Mouse (Mus musculus) layer of hippocampus, adult 9-10 months (tissue): ENCODE measurements around the gene C1s1.
"Not testable (repeated sequence)": the region's sequence is repeated elsewhere in the genome, so short reads cannot be mapped to it uniquely, and the experiment has no call there.

Experiments
- DNase-seq: peaks from one replicate; pipeline ENCODE4 v3.0.0; 2022; ENCODE audit warnings: low spot score

C1s1 gene

GRCm38 (mm10) chr6:124512355-124512836 lies 29.8 kb downstream of the C1s1 start, which contains the start of gene C1ra:
Gene C1ra, plus strand, starts transcription at chr6:124512405.
- peak; percentile 43 for DNase-seq

GRCm38 (mm10) chr6:124511936-124512335 lies 30.2 kb downstream of the C1s1 start:
- DNase-seq, result no peak

DNA sequence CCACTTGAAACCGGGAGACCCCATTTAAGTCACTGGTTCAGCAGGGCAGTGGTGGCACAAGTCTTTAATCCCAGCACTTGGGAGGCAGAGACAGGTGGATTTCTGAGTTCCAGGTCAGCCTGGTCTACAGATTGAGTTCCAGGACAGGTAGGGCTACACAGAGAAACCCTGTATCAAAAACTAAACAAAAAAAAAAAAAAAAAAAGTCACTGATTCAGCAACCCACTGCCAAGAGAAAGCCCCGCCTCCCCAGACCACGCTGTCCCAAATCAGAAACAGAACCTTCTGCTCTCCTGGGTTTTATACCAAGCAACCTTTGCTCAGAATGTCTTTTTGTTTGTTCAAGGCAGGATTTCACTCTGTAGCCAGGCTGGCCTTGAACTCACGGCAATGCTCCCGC lies 33.0 kb downstream of the C1s1 start:
- DNase-seq, result not testable (repeated sequence)

- no peak for DNase-seq
Observed at GRCm38 (mm10) chr6:124508292-124508691, 33.9 kb downstream of the C1s1 start.

- no peak for DNase-seq
Observed at GRCm38 (mm10) chr6:124506991-124507390, 35.2 kb downstream of the C1s1 start.

DNA sequence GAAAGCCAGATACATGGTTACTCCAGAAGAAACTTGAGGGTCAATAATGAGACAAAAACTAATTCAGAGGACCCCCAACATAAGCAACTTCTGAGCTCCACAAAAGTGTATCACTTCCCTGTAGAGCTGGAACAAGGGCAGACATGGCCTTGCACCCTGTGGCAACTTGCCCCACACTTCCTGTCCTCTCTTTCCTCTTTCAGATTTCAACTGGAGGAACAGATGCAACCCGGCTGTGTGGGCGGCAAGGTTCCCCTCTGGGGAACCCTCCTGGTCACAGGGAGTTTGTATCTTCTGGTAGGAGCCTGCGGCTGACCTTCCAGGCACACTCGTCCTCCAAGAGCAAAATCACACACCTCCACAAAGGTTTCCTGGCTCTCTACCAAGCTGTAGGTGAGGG lies 37.1 kb downstream of the C1s1 start:
- no peak for DNase-seq

DNA sequence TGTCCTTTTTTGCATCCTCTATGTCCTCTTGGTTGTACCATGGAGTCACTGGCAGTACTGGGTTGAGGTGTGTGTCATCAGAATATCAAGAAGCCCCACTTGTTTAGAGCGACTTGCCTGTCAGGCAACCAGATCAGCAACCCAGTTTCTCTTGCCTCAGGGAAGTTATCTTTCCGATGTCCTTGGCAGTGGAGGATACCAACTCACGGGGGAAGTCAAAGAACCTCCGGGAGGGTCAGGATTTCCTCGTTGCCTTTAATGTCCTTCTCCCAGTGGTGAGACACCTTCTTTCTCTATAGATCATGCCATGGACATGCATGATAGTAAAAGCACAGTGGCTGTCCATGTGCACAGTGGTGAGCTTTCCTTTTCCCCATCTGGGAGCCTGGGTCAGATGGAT lies 40.1 kb downstream of the C1s1 start:
- DNase-seq, result no peak

DNA sequence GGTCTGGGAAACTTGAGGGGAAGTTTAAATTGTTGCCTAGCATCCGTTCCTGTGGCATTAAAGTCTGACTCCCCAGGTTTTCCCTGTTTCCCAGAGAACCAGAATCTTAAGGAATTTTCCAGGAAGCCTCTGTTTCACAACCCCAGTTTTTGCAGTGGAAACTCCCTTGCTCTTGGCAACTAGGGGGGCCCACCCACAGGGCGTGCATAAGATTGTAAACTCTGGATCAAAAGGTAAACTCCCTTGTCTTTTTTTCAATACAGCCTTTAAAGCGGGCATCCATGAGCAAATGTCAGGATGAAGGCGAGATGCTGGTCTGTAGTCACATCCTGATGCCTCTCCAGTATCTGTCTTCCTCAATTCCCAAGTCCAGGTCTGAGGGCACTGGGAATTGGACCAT lies 40.7 kb downstream of the C1s1 start:
- DNase-seq, result no peak

DNA sequence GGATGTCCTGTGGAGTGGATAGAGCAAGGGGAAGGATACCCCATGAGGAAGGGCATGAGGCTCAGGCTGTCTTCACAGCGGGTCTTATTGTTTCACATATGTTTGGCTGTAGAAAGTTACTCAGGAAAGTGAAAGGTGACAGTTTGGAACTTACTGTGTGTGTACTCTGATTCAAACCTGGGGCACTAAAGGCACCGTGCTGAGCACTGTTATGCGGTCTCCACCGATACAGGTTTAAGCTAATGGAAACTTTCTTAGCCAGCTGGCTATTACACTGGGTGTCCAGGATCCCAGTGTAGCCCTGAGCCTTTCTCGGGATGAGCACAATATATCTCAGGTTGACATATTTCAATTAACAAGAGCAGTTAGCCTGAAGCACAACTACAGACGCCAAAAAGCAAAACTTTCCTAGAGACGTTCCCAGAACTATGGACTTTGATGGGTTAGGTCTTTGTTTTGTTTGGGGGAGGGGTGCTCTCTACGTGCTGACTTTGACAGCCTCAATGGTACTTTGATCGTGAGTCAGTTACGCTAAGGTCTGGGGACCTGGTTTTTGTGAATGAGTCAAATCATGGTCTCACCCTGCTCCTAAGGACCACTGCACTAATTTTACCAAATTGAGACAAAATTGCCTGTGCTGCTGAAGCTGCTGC lies 42.1 kb downstream of the C1s1 start:
- DNase-seq, result no peak

- DNase-seq, result no peak
Observed at GRCm38 (mm10) chr6:124496054-124496453, 46.1 kb downstream of the C1s1 start.

DNA sequence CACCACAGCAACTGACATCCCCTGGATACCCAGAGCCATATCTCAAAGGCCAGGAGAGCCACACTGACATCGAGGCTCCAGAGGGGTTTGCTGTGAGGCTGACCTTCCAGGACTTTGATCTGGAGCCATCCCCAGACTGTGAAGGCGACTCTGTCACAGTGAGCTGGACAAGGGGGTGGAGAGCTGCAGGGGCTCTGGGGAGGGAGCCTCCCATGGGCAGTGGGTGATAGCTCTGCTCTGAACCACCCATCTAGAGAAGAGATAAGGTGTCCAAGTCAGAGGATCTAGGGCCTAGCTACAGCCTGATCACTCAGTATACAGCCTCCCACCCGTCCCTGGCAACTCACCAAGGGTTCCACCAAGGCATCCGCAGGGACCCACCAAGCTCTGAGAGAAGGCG lies 48.3 kb downstream of the C1s1 start:
- no peak for DNase-seq

DNA sequence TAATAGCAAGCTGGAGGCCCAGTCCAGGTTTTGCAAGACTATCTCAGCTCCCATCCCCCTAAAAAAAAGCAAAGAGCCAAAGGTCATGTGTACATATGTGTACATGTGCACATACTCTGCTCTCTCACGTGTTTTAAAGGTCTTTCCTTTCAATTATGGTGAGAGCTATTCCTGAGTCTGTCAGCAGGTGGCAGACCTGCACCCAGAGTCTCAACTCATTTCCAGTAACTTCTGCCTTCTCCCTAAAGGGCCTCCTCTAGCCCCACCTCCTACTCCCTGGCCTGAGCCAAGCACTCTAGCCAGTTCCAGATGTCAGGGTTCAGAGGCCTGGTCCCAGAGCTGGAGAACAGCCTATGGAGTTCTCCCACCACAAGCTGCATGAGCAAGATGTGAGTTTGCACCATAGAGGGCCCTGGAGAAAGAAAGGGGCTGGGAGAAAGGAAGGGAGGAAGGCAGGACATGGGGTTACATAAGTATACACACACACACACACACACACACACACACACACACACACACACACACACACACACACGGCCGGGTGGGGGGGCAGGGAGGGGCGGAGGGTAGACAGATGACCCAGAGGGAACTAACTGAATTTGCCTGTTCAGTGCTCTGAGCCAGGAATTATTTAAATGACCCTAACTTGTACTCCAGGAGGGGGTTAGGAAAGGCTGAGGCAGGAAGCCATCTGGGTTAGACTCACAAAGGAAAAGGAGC lies 49.2 kb downstream of the C1s1 start, which contains the start of gene C1rl:
Gene C1rl, plus strand, starts transcription at position 272 of the 720 bp plus-strand sequence.
- peak; percentile 67 for DNase-seq

DNA sequence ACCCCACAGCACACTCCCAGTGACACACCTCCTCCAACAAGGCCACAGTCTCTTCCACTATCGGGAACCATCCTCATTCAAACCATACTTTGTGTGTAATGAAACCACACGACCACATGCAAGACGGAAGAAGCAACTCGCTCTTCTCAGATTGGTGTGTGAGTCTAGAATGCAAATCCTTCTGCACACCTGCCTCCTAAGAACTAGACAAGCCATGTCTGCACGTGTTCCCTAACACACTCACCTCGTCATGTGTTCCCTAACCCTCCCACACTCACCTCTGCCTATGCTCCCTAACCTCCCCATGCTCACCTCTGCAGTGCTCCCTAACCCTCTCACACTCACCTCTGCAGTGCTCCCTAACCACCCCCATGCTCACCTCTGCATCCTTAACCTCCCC lies 50.7 kb downstream of the C1s1 start:
- no peak for DNase-seq

GRCm38 (mm10) chr6:124488952-124489351 lies 53.2 kb downstream of the C1s1 start:
- DNase-seq, result no peak

DNA sequence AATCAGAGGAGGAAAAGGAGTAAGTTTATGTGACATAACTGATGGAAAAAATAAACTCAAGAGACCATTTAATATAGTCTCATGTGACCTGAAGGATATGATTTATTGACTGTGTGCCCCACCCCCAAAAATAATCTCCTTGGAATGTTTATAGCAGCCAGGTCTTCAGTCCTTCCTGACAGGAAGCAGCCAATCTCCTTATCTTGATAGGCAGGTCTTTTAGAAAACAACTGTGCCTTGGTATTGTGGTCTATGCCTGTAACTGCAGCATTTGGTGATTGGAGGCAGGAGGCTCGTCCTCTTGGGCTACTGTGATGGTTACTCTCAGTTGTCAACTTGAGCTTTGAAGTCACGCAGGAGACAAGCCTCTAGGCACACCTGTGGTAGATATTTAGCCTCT lies 54.6 kb downstream of the C1s1 start:
- DNase-seq, result no peak

DNA sequence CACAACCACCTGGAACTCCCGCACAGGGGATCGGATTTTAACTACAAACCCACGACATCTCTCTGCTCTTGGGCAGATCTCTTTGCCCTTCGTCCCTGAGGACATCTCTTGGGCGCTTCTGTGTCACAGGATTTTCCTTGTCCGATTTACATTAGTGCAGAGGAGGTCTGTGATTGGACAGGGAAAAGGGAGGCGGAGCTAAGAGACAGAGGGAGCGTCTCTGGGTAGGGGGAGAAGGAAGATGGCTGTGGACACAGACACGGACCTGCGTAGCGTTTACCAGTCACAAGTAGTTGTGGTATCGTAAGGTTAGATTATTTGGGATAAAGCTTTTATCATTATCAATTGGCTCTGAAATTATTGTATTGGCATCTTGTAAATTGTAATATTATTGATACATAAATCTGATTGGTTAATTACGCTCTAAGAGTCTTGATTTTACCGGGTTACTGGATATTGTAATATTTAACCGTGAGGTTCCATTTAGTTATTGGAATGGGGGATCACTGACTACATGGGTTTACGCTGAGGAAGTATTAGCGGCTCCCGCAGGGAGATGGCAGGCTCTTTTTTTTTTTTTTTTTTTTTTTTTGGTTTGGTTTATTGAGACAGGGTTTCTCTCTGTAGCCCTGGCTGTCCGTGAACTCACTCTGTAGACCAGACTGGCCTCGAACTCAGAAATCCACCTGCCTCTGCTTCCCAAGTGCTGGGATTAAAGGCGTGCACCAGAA lies 56.6 kb downstream of the C1s1 start:
- no peak for DNase-seq

- DNase-seq, result no peak
Observed at GRCm38 (mm10) chr6:124484851-124485250, 57.3 kb downstream of the C1s1 start.

GRCm38 (mm10) chr6:124483831-124484230 lies 58.3 kb downstream of the C1s1 start:
- not testable (repeated sequence) for DNase-seq

GRCm38 (mm10) chr6:124481571-124481970 lies 60.6 kb downstream of the C1s1 start:
- no peak for DNase-seq
